Mouse (Mus musculus): Measurements from ENCODE around the gene Gm17359.

DNA sequence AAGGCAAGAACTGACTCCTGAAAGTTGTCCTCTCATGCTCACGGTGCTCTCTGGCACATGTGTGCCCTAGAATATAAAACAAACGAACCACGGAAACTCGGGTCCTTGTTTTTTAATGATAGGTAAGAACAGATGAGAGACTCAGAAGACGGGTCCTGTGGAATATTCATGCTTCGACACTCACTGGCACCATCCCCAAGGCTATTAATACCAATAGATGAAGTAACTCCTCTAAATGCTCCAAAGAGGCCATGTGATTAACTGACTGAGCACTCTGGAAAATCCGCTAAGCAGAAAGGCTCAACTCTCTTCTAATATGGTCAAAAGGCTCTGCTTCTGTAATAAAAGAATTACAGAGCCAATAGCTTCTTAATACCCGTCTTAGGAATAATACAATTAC lies 157.6 kb downstream of the Gm17359 start:
- no peak for TF ChIP-seq CTCF (IDR thresholded peaks at IDR 0.05; ENCODE audit: low read depth, low read length)
- no peak for TF ChIP-seq TAL1 (conservative IDR thresholded peaks at IDR 0.05; ENCODE audit: low read depth, low read length)
- no peak for TF ChIP-seq GATA1 (IDR thresholded peaks at IDR 0.05; ENCODE audit: borderline replicate concordance, low read length)
- TF ChIP-seq POLR2AphosphoS5 (IDR thresholded peaks at IDR 0.05; ENCODE audit: insufficient replicate concordance, low read depth, low read length), result no peak
